Mouse (Mus musculus) C2C12 (cell line): ENCODE data around the gene Slc6a11.

ENCODE experiments used
- CEBPB ChIP-seq: IDR thresholded peaks from one replicate; pipeline ENCODE4 v1.6.1; 2011; ENCODE audit warnings: low read depth, mild to moderate bottlenecking, control low read depth, moderate library complexity
- CTCF ChIP-seq: IDR thresholded peaks from one replicate; pipeline ENCODE4 v1.5.1; 2011; ENCODE audit not compliant: control insufficient read depth, insufficient read depth, insufficient read length
- MAX ChIP-seq: IDR thresholded peaks from one replicate; pipeline ENCODE4 v1.6.1; 2011; ENCODE audit warnings: mild to moderate bottlenecking, control low read depth
- MYOD1 ChIP-seq: IDR thresholded peaks from one replicate; pipeline ENCODE4 v1.6.1; 2011; ENCODE audit warnings: low read depth; ENCODE audit not compliant: control insufficient read depth, insufficient read length
- MYOG ChIP-seq: IDR thresholded peaks from one replicate; pipeline ENCODE4 v1.6.1; 2011; ENCODE audit not compliant: control insufficient read depth, insufficient read length; ENCODE audit errors: extremely low read depth
- USF1 ChIP-seq: IDR thresholded peaks from one replicate; pipeline ENCODE4 v1.6.1; 2011; ENCODE audit warnings: low read depth, mild to moderate bottlenecking, control low read depth, moderate library complexity

DNA sequence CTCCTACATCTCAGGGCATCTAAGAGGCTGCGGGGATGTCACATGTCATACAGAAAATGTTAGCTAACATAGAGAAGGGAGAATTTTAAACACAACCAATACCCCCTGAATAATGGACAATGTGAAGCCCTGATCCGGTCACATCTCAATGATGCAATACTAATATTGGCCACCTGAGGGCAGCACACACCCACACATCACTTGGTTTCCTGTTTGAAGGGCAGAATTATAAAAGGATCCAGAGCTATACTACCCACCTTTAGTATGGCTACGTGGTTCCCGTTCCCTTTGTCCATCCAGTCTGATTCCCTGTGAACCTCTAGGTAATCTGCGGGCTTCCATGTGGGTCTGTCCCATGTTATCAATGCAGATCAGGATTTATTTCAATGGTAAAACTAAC is 41.4 kb upstream of the Slc6a11 start:
- peak; percentile 57 for TF ChIP-seq CTCF
- TF ChIP-seq USF1 = no peak
- TF ChIP-seq MAX = no peak
- TF ChIP-seq CEBPB = peak; percentile 72
- TF ChIP-seq MYOD1 = no peak
- TF ChIP-seq MYOG = no peak
